33 mouse cellular contexts compared by ENCODE assay signal in genomic region chrX:56312813-56313212, GRCm38 (mm10). TPM values are rescaled to one million over a fixed set of nuclear protein-coding genes. Genes with fewer than 3 reads are reported as not detected.
"Had no signal": no experiment of that assay in that cellular context is flagged by ENCODE, and none has a peak within 500 bp of the region (broad histone marks: within the 10 kb centered on the region; RNA-seq: fewer than 3 reads in every experiment).

No protein-coding gene starts in this region.

- H3K9me3 ChIP-seq: limb, embryonic 10.5 days; limb, embryonic 12.5 days; limb, embryonic 13.5 days; limb, embryonic 15.5 days; liver, embryonic 12.5 days; liver, embryonic 13.5 days; liver, embryonic 15.5 days; lung, embryonic 15.5 days; megakaryocyte, embryonic 14.5 days; midbrain, embryonic 10.5 days; midbrain, embryonic 12.5 days; midbrain, embryonic 13.5 days; midbrain, embryonic 15.5 days; neural tube, embryonic 12.5 days had no signal

- ATAC-seq: liver, embryonic 12.5 days; liver, postnatal 0 days; lung, postnatal 0 days; midbrain, embryonic 13.5 days; midbrain, embryonic 15.5 days; midbrain, embryonic 16.5 days had no signal

- H3K9ac ChIP-seq: limb, embryonic 12.5 days; limb, embryonic 13.5 days; limb, embryonic 15.5 days; liver, embryonic 12.5 days; liver, embryonic 13.5 days; liver, embryonic 14.5 days; liver, embryonic 15.5 days; liver, postnatal 0 days; lung, embryonic 14.5 days; lung, embryonic 15.5 days; midbrain, embryonic 12.5 days; midbrain, embryonic 13.5 days; midbrain, embryonic 15.5 days; neural tube, embryonic 12.5 days had no signal

- H3K27me3 ChIP-seq: limb, embryonic 12.5 days; limb, embryonic 13.5 days; limb, embryonic 15.5 days; liver, embryonic 12.5 days; liver, embryonic 13.5 days; liver, embryonic 15.5 days; lung, embryonic 15.5 days; megakaryocyte, embryonic 14.5 days; midbrain, embryonic 12.5 days; midbrain, embryonic 13.5 days; midbrain, embryonic 15.5 days; neural tube, embryonic 12.5 days had no signal

- H3K36me3 ChIP-seq: limb, embryonic 10.5 days; limb, embryonic 12.5 days; limb, embryonic 13.5 days; limb, embryonic 15.5 days; liver, embryonic 12.5 days; liver, embryonic 13.5 days; liver, embryonic 15.5 days; lung, embryonic 15.5 days; midbrain, embryonic 10.5 days; midbrain, embryonic 12.5 days; midbrain, embryonic 13.5 days; midbrain, embryonic 15.5 days; neural tube, embryonic 12.5 days had no signal

- DNase-seq: left cerebral cortex, postnatal 4 days; liver; liver, embryonic 13.5 days; liver, postnatal 0 days; lung, adult 18-20 months; lung, adult 2 months; lung, embryonic 14.5 days; lung, postnatal 10 days; lung, postnatal 14 days; lung, postnatal 36 days; lung, postnatal 4 days; midbrain, embryonic 14.5 days had no signal

- H3K4me2 ChIP-seq: limb, embryonic 12.5 days; limb, embryonic 13.5 days; limb, embryonic 15.5 days; liver, embryonic 11.5 days; liver, embryonic 12.5 days; liver, embryonic 13.5 days; liver, embryonic 15.5 days; lung, embryonic 14.5 days; lung, embryonic 15.5 days; midbrain, embryonic 11.5 days; midbrain, embryonic 12.5 days; midbrain, embryonic 13.5 days; midbrain, embryonic 15.5 days; neural tube, embryonic 12.5 days had no signal

- H3K4me1 ChIP-seq: limb, embryonic 10.5 days; limb, embryonic 12.5 days; limb, embryonic 13.5 days; limb, embryonic 15.5 days; liver, embryonic 12.5 days; liver, embryonic 13.5 days; liver, embryonic 15.5 days; lung, embryonic 15.5 days; megakaryocyte, embryonic 14.5 days; midbrain, embryonic 10.5 days; midbrain, embryonic 12.5 days; midbrain, embryonic 13.5 days; midbrain, embryonic 15.5 days; neural tube, embryonic 12.5 days had no signal

- H3K4me3 ChIP-seq: limb, embryonic 10.5 days; limb, embryonic 12.5 days; limb, embryonic 13.5 days; limb, embryonic 15.5 days; liver, embryonic 12.5 days; liver, embryonic 13.5 days; liver, embryonic 15.5 days; lung, embryonic 15.5 days; megakaryocyte, embryonic 14.5 days; midbrain, embryonic 10.5 days; midbrain, embryonic 12.5 days; midbrain, embryonic 13.5 days; midbrain, embryonic 15.5 days; myocyte; neural tube, embryonic 12.5 days had no signal

- H3K27ac ChIP-seq: limb, embryonic 10.5 days; limb, embryonic 12.5 days; limb, embryonic 13.5 days; limb, embryonic 15.5 days; liver, embryonic 12.5 days; liver, embryonic 13.5 days; liver, embryonic 14.5 days; liver, embryonic 15.5 days; lung, embryonic 15.5 days; macrophage; midbrain, embryonic 10.5 days; midbrain, embryonic 12.5 days; midbrain, embryonic 13.5 days; midbrain, embryonic 15.5 days; neural tube, embryonic 12.5 days had no signal

RNA-seq across cellular contexts. Expression of gene Zfp449, which starts 33.4 kb away (rescaled TPM):
- total RNA-seq: monocyte, adult 5-6 weeks had no signal
